Mouse (Mus musculus): ENCODE measurements around the gene Pappa2. TPM values are rescaled to one million over a fixed set of nuclear protein-coding genes. Genes with fewer than 3 reads are reported as not detected.

Pappa2 gene
- polyA plus RNA-seq, 1 experiment: 0.08 TPM

DNA sequence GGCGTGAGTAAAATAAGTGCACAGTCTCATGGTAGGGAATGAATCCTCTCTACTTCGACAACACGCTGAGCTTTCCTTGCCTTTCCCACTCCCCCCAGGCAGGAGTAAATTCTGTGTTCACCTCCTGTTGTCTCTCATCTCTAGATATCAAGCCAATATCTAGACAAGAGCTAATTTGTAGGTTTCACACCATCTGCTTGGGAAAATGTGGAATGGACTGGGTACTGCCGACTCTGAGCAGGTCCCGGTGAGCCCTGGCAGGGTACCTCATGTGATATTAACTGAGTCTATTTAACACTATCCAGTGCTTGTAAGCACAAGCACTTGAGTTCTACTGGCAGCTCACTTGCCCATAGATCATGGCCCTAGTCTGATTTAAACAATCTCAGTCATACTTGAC lies 64.7 kb downstream of the Pappa2 start:
- Histone ChIP-seq H3K27ac (ENCODE audit: insufficient read depth, low read length) (no peak overlapping the region), H3K4me3 (ENCODE audit: extremely low read depth, insufficient read depth, insufficient read length) (no peak overlapping the region), H3K27me3 (ENCODE audit: control insufficient read depth, insufficient read depth, low read length) (no peaks in the 10 kb centered on the region), H3K4me1 (ENCODE audit: control insufficient read depth, insufficient read depth, insufficient read length) (no peaks in the 10 kb centered on the region), H3K36me3 (ENCODE audit: control insufficient read depth, insufficient read depth, low read length) (no peaks in the 10 kb centered on the region)
- WGBS: 94% methylated on average over 5 of the region's 5 CpGs
- TF ChIP-seq POLR2A (IDR thresholded peaks at IDR 0.05; ENCODE audit: low read depth, low read length) (no peak), CTCF (IDR thresholded peaks at IDR 0.05; ENCODE audit: extremely low read depth, insufficient read depth, insufficient read length, insufficient replicate concordance) (no peak)
- DNase-seq (ENCODE audit: low read depth in 1 of 2, low spot score in 2 of 2): no peak

DNA sequence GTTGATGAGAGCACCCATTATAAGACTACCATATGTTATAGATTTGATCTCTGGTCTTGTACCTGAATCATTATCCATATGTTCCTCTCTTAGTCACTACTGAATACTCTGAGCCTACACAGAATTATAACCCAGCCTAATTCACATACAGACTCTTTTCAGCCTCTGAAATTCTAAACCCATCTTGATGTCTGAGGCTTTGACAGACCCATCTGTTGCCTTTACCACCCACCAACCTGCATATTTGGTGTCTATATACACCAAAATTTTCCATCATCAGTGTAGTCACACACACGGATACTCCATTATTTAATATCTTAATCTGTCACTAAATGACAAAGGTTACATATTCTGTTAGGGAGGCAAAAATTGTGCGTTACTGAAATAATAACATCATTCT lies 69.6 kb downstream of the Pappa2 start:
- no peaks in the 10 kb centered on the region for H3K36me3 ChIP-seq (ENCODE audit: control insufficient read depth, insufficient read depth, low read length)
- WGBS: 90% methylated on average over 2 of the region's 2 CpGs

DNA sequence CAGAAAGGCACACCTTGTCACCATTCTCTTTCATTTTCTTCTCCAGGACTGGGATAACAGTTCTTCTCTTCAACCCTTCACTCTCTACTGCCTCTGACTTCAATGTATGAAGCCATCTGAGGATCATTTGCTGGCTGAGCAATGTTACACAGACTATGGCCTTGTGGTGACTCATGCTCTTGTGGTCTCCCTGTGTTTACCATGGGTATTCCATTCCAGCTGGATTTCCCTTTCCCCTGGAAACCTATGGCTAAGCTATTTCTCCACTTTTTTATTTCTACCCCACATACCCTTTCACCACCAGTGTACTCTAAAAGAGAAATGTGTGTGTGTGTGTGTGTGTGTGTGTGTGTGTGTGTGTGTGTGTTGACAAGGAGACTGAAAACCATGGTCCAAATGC lies 83.0 kb downstream of the Pappa2 start:
- TF ChIP-seq CTCF (IDR thresholded peaks at IDR 0.05; ENCODE audit: extremely low read depth, insufficient read depth, insufficient read length, insufficient replicate concordance) (no peak), POLR2A (IDR thresholded peaks at IDR 0.05; ENCODE audit: low read depth, low read length) (no peak)
- no peaks in the 10 kb centered on the region for H3K4me1 ChIP-seq (ENCODE audit: control insufficient read depth, insufficient read depth, insufficient read length)
- H3K27me3 ChIP-seq (ENCODE audit: control insufficient read depth, insufficient read depth, low read length): no peaks in the 10 kb centered on the region
- no peak for DNase-seq (ENCODE audit: low read depth in 1 of 2, low spot score in 2 of 2)
- no peaks in the 10 kb centered on the region for H3K36me3 ChIP-seq (ENCODE audit: control insufficient read depth, insufficient read depth, low read length)
- no peak overlapping the region for H3K4me3 ChIP-seq (ENCODE audit: extremely low read depth, insufficient read depth, insufficient read length)
- H3K27ac ChIP-seq (ENCODE audit: insufficient read depth, low read length): no peak overlapping the region

More for the DNA sequence above, 69.6 kb downstream of the Pappa2 start:
- Histone ChIP-seq H3K27me3 (ENCODE audit: control insufficient read depth, insufficient read depth, low read length) (no peaks in the 10 kb centered on the region), H3K4me1 (ENCODE audit: control insufficient read depth, insufficient read depth, insufficient read length) (no peaks in the 10 kb centered on the region), H3K27ac (ENCODE audit: insufficient read depth, low read length) (no peak overlapping the region), H3K4me3 (ENCODE audit: extremely low read depth, insufficient read depth, insufficient read length) (no peak overlapping the region)
- no peak for TF ChIP-seq CTCF (IDR thresholded peaks at IDR 0.05; ENCODE audit: extremely low read depth, insufficient read depth, insufficient read length, insufficient replicate concordance)
- TF ChIP-seq POLR2A (IDR thresholded peaks at IDR 0.05; ENCODE audit: low read depth, low read length): no peak
- DNase-seq (ENCODE audit: low read depth in 1 of 2, low spot score in 2 of 2): no peak

DNA sequence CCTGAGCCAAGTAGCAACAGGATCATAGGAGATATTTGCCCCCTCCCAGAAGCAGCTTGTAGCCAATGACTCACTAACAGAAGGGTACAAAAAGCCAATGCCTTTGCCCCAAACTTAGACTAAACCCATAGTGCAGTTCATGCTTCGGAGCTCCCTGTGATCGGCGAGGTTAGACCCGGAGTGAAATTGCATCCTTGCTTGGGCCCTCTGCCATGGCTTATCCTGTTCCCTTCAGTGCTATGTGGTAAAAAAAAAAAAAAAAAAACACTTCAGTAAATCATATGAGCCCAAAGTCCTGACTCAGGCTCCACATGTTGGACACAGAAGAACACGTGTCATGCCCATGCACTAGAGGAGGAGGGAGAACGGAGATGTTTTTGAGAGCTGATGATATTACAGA lies 85.8 kb downstream of the Pappa2 start:
- DNase-seq (ENCODE audit: low read depth in 1 of 2, low spot score in 2 of 2): no peak
- Histone ChIP-seq H3K4me3 (ENCODE audit: extremely low read depth, insufficient read depth, insufficient read length) (no peak overlapping the region), H3K27me3 (ENCODE audit: control insufficient read depth, insufficient read depth, low read length) (no peaks in the 10 kb centered on the region), H3K36me3 (ENCODE audit: control insufficient read depth, insufficient read depth, low read length) (no peaks in the 10 kb centered on the region), H3K4me1 (ENCODE audit: control insufficient read depth, insufficient read depth, insufficient read length) (no peaks in the 10 kb centered on the region), H3K27ac (ENCODE audit: insufficient read depth, low read length) (no peak overlapping the region)
- WGBS: 96% methylated on average over 6 of the region's 6 CpGs
- TF ChIP-seq CTCF (IDR thresholded peaks at IDR 0.05; ENCODE audit: extremely low read depth, insufficient read depth, insufficient read length, insufficient replicate concordance) (no peak), POLR2A (IDR thresholded peaks at IDR 0.05; ENCODE audit: low read depth, low read length) (no peak)

DNA sequence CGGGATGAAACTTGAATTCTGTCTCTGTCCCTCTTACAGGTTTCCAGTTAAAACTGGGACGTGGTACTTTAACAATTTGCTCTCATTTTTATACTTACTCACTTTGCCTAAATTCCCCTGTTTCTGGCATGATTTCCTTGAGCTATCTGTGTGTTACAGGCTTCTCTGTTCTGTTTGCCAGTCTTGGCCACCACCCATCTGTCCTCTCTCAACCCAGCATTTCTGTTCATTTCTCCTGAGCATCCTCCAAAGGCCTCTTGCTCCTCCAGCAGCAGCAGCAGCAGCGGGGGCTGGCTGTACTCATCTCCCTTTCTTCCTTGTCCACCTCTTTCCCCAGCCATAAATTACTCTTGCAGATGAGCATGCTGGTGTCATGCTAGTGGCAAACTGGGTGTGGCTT lies 104.8 kb downstream of the Pappa2 start:
- H3K36me3 ChIP-seq (ENCODE audit: control insufficient read depth, insufficient read depth, low read length): no peaks in the 10 kb centered on the region
- WGBS: 64% methylated on average over 3 of the region's 3 CpGs
- H3K27me3 ChIP-seq (ENCODE audit: control insufficient read depth, insufficient read depth, low read length): no peaks in the 10 kb centered on the region
- no peak overlapping the region for H3K4me3 ChIP-seq (ENCODE audit: extremely low read depth, insufficient read depth, insufficient read length)
- TF ChIP-seq CTCF (IDR thresholded peaks at IDR 0.05; ENCODE audit: extremely low read depth, insufficient read depth, insufficient read length, insufficient replicate concordance): no peak
- H3K4me1 ChIP-seq (ENCODE audit: control insufficient read depth, insufficient read depth, insufficient read length): no peaks in the 10 kb centered on the region
- no peak for DNase-seq (ENCODE audit: low read depth in 1 of 2, low spot score in 2 of 2)
- no peak overlapping the region for H3K27ac ChIP-seq (ENCODE audit: insufficient read depth, low read length)

DNA sequence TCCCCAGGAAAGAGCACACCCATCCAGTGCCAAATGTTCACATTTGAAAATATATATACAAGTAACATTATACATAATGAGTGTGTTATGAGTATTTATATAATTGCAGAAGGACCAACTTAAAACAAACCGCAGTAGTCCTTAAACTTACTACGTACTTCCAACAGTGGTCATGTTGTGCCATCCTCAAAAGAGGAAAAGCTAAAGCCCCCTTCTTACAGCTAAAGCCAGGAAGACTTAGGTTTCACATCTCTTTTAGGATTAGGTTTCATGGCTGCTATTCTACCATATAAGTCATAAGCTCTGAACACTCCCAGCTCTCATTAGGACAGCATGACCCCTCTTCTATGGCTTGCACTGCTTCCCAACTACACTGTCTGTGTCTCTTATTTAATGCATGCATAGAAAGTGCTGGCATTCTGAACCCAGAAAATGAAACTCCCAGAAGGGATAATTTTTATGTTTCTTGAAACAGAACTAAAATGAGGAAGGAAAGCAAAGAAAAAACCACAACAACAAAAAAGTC lies 105.7 kb downstream of the Pappa2 start:
- no peak overlapping the region for H3K27ac ChIP-seq (ENCODE audit: insufficient read depth, low read length)
- no peak for DNase-seq (ENCODE audit: low read depth in 1 of 2, low spot score in 2 of 2)
- H3K4me3 ChIP-seq (ENCODE audit: extremely low read depth, insufficient read depth, insufficient read length): no peak overlapping the region
- no peaks in the 10 kb centered on the region for H3K4me1 ChIP-seq (ENCODE audit: control insufficient read depth, insufficient read depth, insufficient read length)
- TF ChIP-seq POLR2A (IDR thresholded peaks at IDR 0.05; ENCODE audit: low read depth, low read length): no peak
- TF ChIP-seq CTCF (IDR thresholded peaks at IDR 0.05; ENCODE audit: extremely low read depth, insufficient read depth, insufficient read length, insufficient replicate concordance): no peak
- 57% methylated on average over 2 of the region's 2 CpGs for WGBS
- H3K27me3 ChIP-seq (ENCODE audit: control insufficient read depth, insufficient read depth, low read length): no peaks in the 10 kb centered on the region
- no peaks in the 10 kb centered on the region for H3K36me3 ChIP-seq (ENCODE audit: control insufficient read depth, insufficient read depth, low read length)

DNA sequence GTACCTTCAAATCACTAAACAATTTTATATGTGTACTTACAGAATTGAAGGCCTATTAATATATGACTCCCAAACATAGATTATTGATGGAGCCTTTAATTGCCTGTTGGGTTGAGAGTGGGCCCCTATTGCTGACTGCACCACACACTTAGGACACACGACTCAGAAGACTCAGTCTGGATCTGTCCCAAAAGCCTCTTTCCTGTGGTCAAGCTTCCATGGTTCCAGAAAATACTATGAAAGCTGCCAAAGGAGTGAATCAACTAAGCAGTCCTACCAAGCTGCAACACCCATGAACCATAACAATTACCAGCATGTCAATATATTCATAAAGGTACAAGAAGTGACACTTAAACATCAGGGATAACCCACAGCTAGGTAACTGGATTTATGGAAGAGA lies 106.7 kb downstream of the Pappa2 start:
- Histone ChIP-seq H3K36me3 (ENCODE audit: control insufficient read depth, insufficient read depth, low read length) (no peaks in the 10 kb centered on the region), H3K27me3 (ENCODE audit: control insufficient read depth, insufficient read depth, low read length) (no peaks in the 10 kb centered on the region), H3K4me1 (ENCODE audit: control insufficient read depth, insufficient read depth, insufficient read length) (no peaks in the 10 kb centered on the region), H3K4me3 (ENCODE audit: extremely low read depth, insufficient read depth, insufficient read length) (no peak overlapping the region), H3K27ac (ENCODE audit: insufficient read depth, low read length) (no peak overlapping the region)
- 64% methylated on average over 1 of the region's 1 CpGs for WGBS
- no peak for TF ChIP-seq POLR2A (IDR thresholded peaks at IDR 0.05; ENCODE audit: low read depth, low read length)
- no peak for TF ChIP-seq CTCF (IDR thresholded peaks at IDR 0.05; ENCODE audit: extremely low read depth, insufficient read depth, insufficient read length, insufficient replicate concordance)
- DNase-seq (ENCODE audit: low read depth in 1 of 2, low spot score in 2 of 2): no peak

Data from spleen, adult 2 months (tissue).